20 mouse cellular contexts compared by ENCODE assay signal in the genomic region with DNA sequence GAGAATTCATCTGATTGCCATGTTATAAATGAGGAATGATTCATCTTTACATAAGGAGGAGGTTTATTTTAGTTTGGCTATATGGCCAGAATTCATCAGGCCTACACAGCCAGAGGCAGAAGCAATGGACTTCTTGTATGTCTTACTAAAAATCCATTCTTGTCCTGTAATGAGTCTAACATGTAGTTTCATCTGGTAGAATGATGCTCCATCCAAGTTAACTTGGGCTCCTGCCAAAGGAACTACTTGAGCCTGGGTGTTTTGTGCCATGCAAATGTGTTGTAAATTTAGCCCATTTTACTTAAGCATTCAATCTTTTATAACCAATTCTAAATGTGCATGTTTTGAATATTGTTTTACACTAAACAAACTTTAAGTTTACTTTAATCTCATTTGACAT.
"Had no signal": no experiment of that assay in that cellular context is flagged by ENCODE, and none has a peak within 500 bp of the region (broad histone marks: within the 10 kb centered on the region; RNA-seq: fewer than 3 reads in every experiment).

No protein-coding gene starts in this region.

- H3K4me3 ChIP-seq: layer of hippocampus, adult 2 months; limb, embryonic 12.5 days; limb, embryonic 15.5 days; midbrain, embryonic 12.5 days; midbrain, embryonic 15.5 days; neural tube, embryonic 12.5 days; neural tube, embryonic 15.5 days had no signal

- ATAC-seq: liver, postnatal 0 days; lung, postnatal 0 days; midbrain, embryonic 15.5 days had no signal

- H3K27ac ChIP-seq: kidney, postnatal 0 days; layer of hippocampus, adult 2 months; limb, embryonic 12.5 days; limb, embryonic 15.5 days; liver, embryonic 14.5 days; macrophage; midbrain, embryonic 12.5 days; midbrain, embryonic 15.5 days; neural tube, embryonic 12.5 days; neural tube, embryonic 15.5 days had no signal

- DNase-seq: kidney, adult 2 months; kidney, postnatal 25 days; layer of hippocampus, adult 9-11 months; left cerebral cortex, postnatal 4 days; liver, postnatal 0 days; lung, embryonic 14.5 days; right cerebral cortex, postnatal 25 days; thymus, adult 2 months; thymus, postnatal 25 days had no signal
